16 mouse cellular contexts compared by ENCODE assay signal in the genomic region with DNA sequence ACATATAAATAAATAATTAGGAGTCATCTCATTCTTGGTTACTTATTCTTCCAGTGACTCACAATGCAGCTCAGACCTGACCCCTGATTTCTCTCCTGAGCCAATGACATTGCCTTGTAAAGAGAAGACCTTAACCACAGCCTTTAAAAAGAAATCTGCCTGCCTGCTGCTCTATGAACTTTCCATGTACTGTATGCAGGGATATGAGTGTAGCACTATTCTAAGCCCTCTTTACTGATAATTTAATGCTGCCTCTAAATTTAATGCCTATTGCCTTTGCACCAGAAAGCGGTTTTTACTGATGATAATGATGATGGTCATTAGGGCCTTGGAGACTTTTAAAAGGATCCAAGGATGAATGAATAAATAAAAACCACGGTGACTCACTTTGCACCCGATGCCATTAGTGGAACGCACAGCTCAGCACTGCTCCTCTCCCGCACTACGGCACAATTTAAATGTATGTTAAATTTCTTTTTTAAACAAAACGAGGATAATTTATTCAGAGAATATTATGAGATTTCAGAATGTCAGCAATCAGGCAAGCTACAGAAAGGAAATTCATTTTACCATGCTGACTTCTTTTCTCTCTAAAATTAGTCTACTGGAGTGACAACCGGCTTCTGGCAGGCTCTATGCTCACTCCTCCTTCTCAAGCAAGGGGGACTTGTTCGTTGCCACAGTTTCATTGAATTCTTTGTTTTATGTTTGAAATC.
DNase-seq lines count a peak whose midpoint lies in the region; ATAC-seq and TF ChIP-seq lines count a peak whose summit lies in the region.
"Had no signal": no experiment of that assay in that cellular context is flagged by ENCODE, and none has a peak within 500 bp of the region (broad histone marks: within the 10 kb centered on the region; RNA-seq: fewer than 3 reads in every experiment).

No protein-coding gene starts in this region.

- no peak overlapping the region for H3K4me2 ChIP-seq in forebrain, embryonic 13.5 days
- H3K4me2 ChIP-seq in forebrain, postnatal 0 days (ENCODE audit: low read depth), result peak overlapping the region; percentile 36
- H3K4me2 ChIP-seq in intestine, embryonic 16.5 days (ENCODE audit: low read depth, low read length), result no peak overlapping the region
- H3K4me2 ChIP-seq: heart, embryonic 15.5 days; liver, embryonic 11.5 days; lung, embryonic 15.5 days had no signal

- peak; percentile 77 for ATAC-seq in forebrain, embryonic 13.5 days
- peak; percentile 94 for ATAC-seq in forebrain, postnatal 0 days
- no peak for ATAC-seq in intestine, embryonic 16.5 days
- ATAC-seq: Patski had no signal

- no peak overlapping the region for H3K27ac ChIP-seq in forebrain, embryonic 13.5 days
- H3K27ac ChIP-seq in forebrain, embryonic 10.5 days, result no peak overlapping the region
- H3K27ac ChIP-seq in layer of hippocampus, adult 2 months, result 0 out of 2 replicates have a peak overlapping the region, but pooled peaks have one; percentile 28
- H3K27ac ChIP-seq in forebrain, postnatal 0 days (ENCODE audit: low read depth, low read length), result peak overlapping the region; percentile 77
- H3K27ac ChIP-seq in intestine, embryonic 16.5 days (ENCODE audit: low read length), result no peak overlapping the region
- H3K27ac ChIP-seq: gastrocnemius, adult 2 months; heart, embryonic 15.5 days; kidney, postnatal 0 days; lung, embryonic 15.5 days had no signal

- no peak for TF ChIP-seq CTCF in layer of hippocampus, adult 2 months (conservative IDR thresholded peaks at IDR 0.05)
- no peak for TF ChIP-seq CTCF in forebrain, postnatal 0 days (IDR thresholded peaks at IDR 0.05; ENCODE audit: low read depth)

- no peaks in the 10 kb centered on the region for H3K4me1 ChIP-seq in forebrain, embryonic 13.5 days
- H3K4me1 ChIP-seq in forebrain, embryonic 10.5 days, result peaks cover 9% of the 10 kb centered on the region
- 0 out of 2 replicates have a peak, but pooled peaks cover 4% of the 10 kb centered on the region for H3K4me1 ChIP-seq in forebrain, postnatal 0 days (ENCODE audit: insufficient read depth)
- no peaks in the 10 kb centered on the region for H3K4me1 ChIP-seq in intestine, embryonic 16.5 days (ENCODE audit: control insufficient read depth, insufficient read depth, low read length)
- H3K4me1 ChIP-seq: heart, embryonic 15.5 days; lung, embryonic 15.5 days had no signal

- no peaks in the 10 kb centered on the region for H3K9me3 ChIP-seq in forebrain, embryonic 13.5 days (replicated peaks)
- no peaks in the 10 kb centered on the region for H3K9me3 ChIP-seq in forebrain, embryonic 10.5 days
- no peaks in the 10 kb centered on the region for H3K9me3 ChIP-seq in forebrain, postnatal 0 days (ENCODE audit: low read length)
- no peaks in the 10 kb centered on the region for H3K9me3 ChIP-seq in intestine, embryonic 16.5 days (ENCODE audit: control insufficient read depth, low read length)
- H3K9me3 ChIP-seq: heart, embryonic 15.5 days; lung, embryonic 15.5 days had no signal

- no peak overlapping the region for H3K9ac ChIP-seq in forebrain, embryonic 13.5 days
- no peak overlapping the region for H3K9ac ChIP-seq in forebrain, postnatal 0 days
- no peak overlapping the region for H3K9ac ChIP-seq in intestine, embryonic 16.5 days (ENCODE audit: low read depth, low read length)
- H3K9ac ChIP-seq: heart, embryonic 15.5 days; lung, embryonic 15.5 days had no signal

- H3K27me3 ChIP-seq in forebrain, embryonic 13.5 days, result no peaks in the 10 kb centered on the region
- no peaks in the 10 kb centered on the region for H3K27me3 ChIP-seq in forebrain, embryonic 10.5 days (ENCODE audit: poor library complexity, severe bottlenecking)
- H3K27me3 ChIP-seq in forebrain, postnatal 0 days (ENCODE audit: insufficient read depth, low read length), result no peaks in the 10 kb centered on the region
- no peaks in the 10 kb centered on the region for H3K27me3 ChIP-seq in intestine, embryonic 16.5 days (replicated peaks; ENCODE audit: control insufficient read depth, insufficient read depth, low read length)
- H3K27me3 ChIP-seq: heart, embryonic 15.5 days; lung, embryonic 15.5 days had no signal

- no peak overlapping the region for H3K4me3 ChIP-seq in forebrain, embryonic 13.5 days
- H3K4me3 ChIP-seq in forebrain, embryonic 10.5 days, result no peak overlapping the region
- H3K4me3 ChIP-seq in layer of hippocampus, adult 2 months, result no peak overlapping the region; the same call in 1 of the 2 replicates
- 0 out of 2 replicates have a peak overlapping the region, but pooled peaks have one; percentile 9 for H3K4me3 ChIP-seq in forebrain, postnatal 0 days (ENCODE audit: low read depth, low read length)
- H3K4me3 ChIP-seq in intestine, embryonic 16.5 days (ENCODE audit: low read length), result no peak overlapping the region
- H3K4me3 ChIP-seq: gastrocnemius, adult 2 months; heart, embryonic 15.5 days; lung, embryonic 15.5 days had no signal

- no peaks in the 10 kb centered on the region for H3K36me3 ChIP-seq in forebrain, embryonic 13.5 days (ENCODE audit: poor library complexity, severe bottlenecking)
- H3K36me3 ChIP-seq in forebrain, embryonic 10.5 days (replicated peaks), result no peaks in the 10 kb centered on the region
- H3K36me3 ChIP-seq in forebrain, postnatal 0 days (ENCODE audit: insufficient read depth), result no peaks in the 10 kb centered on the region
- H3K36me3 ChIP-seq in intestine, embryonic 16.5 days (ENCODE audit: control insufficient read depth, insufficient read depth, low read length), result no peaks in the 10 kb centered on the region
- H3K36me3 ChIP-seq: heart, embryonic 15.5 days; lung, embryonic 15.5 days had no signal

- no peak for DNase-seq in forebrain, embryonic 10.5 days (ENCODE audit: extremely low spot score, low spot score)
- peak in 1 of 2 experiments; percentile 14 for DNase-seq in layer of hippocampus, adult 2 months (ENCODE audit: low spot score in 2 of 2)
- no peak for DNase-seq in layer of hippocampus, adult 9-11 months
- peak; percentile 3 for DNase-seq in Muller cell, postnatal 12 days (ENCODE audit: inconsistent ontology term)
- peak; percentile 66 for DNase-seq in forebrain, postnatal 0 days
- DNase-seq: cerebellum, adult 9-11 months; gastrocnemius, adult 2 months; heart, adult 11 months; thymus, postnatal 25 days had no signal

- 67% methylated on average over 9 of the region's 9 CpGs for WGBS in forebrain, embryonic 13.5 days
- WGBS in forebrain, embryonic 10.5 days, result 91% methylated on average over 9 of the region's 9 CpGs
- WGBS in forebrain, postnatal 0 days, result 25% methylated on average over 9 of the region's 9 CpGs
- 82% methylated on average over 9 of the region's 9 CpGs for WGBS in intestine, embryonic 16.5 days

Comparison
In these comparisons a context has a peak if more than half of its experiments do, and no peak if none do; other contexts are left out.
1. H3K27ac ChIP-seq: peak in layer of hippocampus, adult 2 months (single experiment) and forebrain, postnatal 0 days (single experiment); none in forebrain, embryonic 13.5 days (single experiment), forebrain, embryonic 10.5 days (single experiment) and intestine, embryonic 16.5 days (single experiment).
2. DNase-seq: peak in Muller cell, postnatal 12 days (single experiment) and forebrain, postnatal 0 days (single experiment); none in forebrain, embryonic 10.5 days (single experiment) and layer of hippocampus, adult 9-11 months (single experiment).